Mouse (Mus musculus): ENCODE results near the gene Lin7a. TPM values are rescaled to one million over a fixed set of nuclear protein-coding genes. Genes with fewer than 3 reads are reported as not detected.

The Lin7a gene
- total RNA-seq, 1 experiment from 2014 or later, result not detected

DNA sequence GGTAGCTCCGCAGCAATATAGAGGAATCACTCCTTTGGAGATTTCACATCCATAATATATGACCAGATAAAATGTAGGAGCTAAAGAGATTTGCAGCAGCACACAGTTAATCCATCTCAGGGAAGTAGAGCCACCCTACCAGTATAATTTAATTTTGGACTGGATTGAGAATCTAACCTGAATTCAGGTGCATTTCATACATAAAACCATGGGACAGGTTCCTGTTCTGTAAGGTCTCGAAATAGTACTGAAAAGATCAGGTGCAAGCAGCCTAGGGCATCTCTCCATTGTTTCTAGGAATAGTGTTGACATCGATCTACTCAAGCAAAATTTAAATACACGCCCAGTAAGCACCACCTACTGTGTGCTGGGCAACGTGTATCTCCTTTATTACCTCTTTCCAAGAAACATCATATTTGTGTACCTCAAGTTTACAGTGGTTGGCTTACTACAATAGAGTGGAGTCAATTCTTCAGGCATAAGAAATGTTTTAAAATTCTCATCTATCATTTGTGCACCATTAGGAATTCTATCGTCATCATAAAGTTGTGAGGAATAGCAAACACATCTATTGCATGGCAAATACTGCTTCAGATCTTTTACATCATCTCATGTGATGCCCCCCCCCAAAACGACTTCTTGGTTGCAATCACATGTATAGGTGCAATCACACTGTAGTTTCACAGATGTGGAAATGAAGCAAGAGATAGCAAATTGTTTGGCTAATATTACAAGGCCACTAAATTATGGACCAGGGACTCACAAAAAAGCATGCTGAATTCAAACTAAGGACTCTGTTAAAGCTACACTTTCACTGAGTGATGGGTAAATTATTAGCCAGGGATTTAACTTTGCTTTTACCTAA, 20.9 kb upstream of the Lin7a start:
- ATAC-seq (replicated peaks; ENCODE audit: low read depth, poor library complexity, severe bottlenecking), result no peak

- no peak for ATAC-seq (replicated peaks; ENCODE audit: low read depth, poor library complexity, severe bottlenecking)
Observed at GRCm38 (mm10) chr10:107251271-107251670, 20.2 kb upstream of the Lin7a start.

DNA sequence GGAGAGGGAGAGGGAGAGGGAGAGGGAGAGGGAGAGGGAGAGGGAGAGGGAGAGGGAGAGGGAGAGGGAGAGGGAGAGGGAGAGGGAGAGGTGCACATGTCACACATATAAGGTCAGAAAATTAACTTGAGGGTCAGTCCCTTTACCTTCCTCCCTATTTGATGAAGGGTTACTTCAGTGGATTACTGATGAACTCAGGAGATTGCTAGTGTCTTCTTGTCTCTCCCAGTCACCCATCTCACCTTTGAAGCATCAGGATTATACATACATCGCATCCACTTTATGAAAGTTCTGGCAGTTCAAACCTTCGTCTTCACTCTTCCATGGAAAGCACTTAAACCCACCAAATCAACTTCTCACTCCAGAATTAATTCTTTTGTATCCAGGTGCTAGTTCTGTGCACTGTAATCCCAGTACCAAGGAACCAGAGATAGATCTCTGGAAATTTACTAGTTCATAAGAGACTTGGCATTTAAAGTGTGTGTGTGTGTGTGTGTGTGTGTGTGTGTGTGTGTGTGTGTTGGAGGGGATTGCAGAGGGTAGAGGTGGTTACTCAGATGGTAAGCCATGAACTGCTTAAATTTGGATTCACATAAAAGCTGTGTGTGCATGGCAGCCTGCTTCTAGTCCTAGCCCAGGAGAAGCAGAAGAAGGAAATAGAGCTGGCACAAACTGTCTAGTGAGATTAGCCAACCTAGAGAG, 19.5 kb upstream of the Lin7a start:
- no peak for ATAC-seq (replicated peaks; ENCODE audit: low read depth, poor library complexity, severe bottlenecking)

- ATAC-seq (replicated peaks; ENCODE audit: low read depth, poor library complexity, severe bottlenecking), result no peak
Observed at GRCm38 (mm10) chr10:107252503-107252815, 19.0 kb upstream of the Lin7a start.

GRCm38 (mm10) chr10:107253191-107253965, 18.1 kb upstream of the Lin7a start:
- no peak for ATAC-seq (replicated peaks; ENCODE audit: low read depth, poor library complexity, severe bottlenecking)

GRCm38 (mm10) chr10:107254656-107255055, 16.8 kb upstream of the Lin7a start:
- ATAC-seq (replicated peaks; ENCODE audit: low read depth, poor library complexity, severe bottlenecking), result no peak

DNA sequence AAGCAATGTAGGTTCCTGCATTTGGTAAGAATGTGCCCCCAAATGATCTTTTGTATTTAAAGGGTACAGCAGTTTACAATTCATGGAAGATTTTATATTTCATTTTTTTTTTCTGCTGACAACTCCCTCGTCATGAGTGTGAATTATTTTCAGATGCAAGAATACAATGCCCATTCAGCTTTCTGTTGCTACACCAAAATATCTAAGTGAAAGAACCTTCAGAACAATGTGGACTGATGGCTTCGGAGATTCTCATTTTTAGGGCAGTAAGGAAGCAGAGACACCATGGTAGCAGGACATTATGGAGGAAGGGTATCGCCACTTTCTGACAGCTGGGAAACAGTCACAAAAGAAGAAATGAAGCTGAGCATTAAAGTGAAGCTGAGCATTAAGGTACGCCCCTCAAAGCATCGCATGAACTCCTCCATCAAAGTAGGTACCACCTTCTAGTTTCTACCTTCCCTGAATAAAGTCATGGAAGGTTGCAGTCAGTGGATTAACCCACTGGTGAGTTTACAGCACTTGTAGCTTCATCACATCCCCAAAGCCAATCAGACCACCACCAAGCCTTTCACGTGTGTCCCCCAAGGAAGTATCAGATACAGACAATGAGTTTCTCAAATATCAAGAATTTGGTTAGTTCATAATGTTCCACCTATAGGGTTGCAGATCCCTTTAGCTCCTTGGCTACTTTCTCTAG, 16.0 kb upstream of the Lin7a start:
- no peak for ATAC-seq (replicated peaks; ENCODE audit: low read depth, poor library complexity, severe bottlenecking)

- no peak for ATAC-seq (replicated peaks; ENCODE audit: low read depth, poor library complexity, severe bottlenecking)
Observed at GRCm38 (mm10) chr10:107256451-107256960, 15.0 kb upstream of the Lin7a start.

GRCm38 (mm10) chr10:107260428-107260827, 11.1 kb upstream of the Lin7a start:
- ATAC-seq (replicated peaks; ENCODE audit: low read depth, poor library complexity, severe bottlenecking), result no peak

GRCm38 (mm10) chr10:107272131-107272803, 781 bp downstream of the Lin7a start:
- ATAC-seq (replicated peaks; ENCODE audit: low read depth, poor library complexity, severe bottlenecking), result no peak

DNA sequence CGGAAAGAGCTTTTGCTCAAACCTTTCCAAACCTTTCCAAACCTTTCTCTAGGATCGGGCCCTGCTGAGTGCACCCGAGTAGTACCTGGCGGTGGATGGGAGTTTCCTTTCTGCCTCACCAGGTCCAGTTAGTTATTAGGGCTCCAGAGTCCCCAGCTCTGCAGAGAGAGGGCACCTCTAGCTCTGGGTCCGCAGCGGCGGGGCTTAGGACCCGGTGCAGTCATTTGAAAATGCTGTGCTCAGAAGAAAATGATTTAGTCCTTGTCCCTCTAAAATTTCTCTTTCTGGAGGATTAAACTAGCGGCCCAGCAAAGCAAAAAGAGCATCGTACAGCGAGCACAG, 1.3 kb downstream of the Lin7a start:
- no peak for ATAC-seq (replicated peaks; ENCODE audit: low read depth, poor library complexity, severe bottlenecking)

- no peak for ATAC-seq (replicated peaks; ENCODE audit: low read depth, poor library complexity, severe bottlenecking)
Observed at GRCm38 (mm10) chr10:107273848-107274247, 2.4 kb downstream of the Lin7a start.

- ATAC-seq (replicated peaks; ENCODE audit: low read depth, poor library complexity, severe bottlenecking), result peak; percentile 74
Observed at GRCm38 (mm10) chr10:107274785-107275184, 3.3 kb downstream of the Lin7a start.

- no peak for ATAC-seq (replicated peaks; ENCODE audit: low read depth, poor library complexity, severe bottlenecking)
Observed at GRCm38 (mm10) chr10:107276647-107277046, 5.2 kb downstream of the Lin7a start.

DNA sequence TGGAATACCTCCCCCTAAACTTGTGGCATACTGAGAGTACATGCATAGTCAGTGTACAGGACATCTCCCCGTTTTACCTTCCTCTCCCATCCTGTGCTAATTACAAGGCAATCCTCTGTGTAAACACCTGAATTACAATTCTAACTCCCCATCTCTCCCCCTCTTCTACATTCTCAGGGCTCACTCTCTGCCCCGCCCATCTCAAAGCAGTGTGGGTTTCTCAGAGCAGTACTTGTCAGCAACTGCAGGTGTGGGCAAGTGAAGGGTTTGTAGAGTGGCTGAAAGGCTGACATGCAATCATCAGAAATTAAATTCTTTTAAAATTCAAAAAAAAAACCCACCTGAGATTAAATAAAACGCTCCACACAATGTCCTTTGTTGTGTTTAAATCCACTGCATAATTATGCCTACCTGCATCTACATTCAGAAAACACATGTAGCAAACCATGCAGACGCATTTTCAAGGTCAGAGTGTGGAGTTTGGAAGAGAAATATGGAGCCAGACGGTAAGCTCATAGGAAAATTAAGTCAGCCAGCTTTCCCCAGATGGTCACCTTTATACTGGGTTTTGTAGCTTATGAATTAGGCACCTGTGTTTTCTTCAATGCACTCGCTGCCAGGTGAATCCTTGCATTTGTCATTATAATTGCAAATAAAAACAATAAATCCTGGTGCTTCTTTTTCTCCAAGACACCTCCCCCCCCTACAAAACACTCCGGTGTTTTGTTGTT, 22.6 kb downstream of the Lin7a start:
- ATAC-seq (replicated peaks; ENCODE audit: low read depth, poor library complexity, severe bottlenecking), result no peak

- no peak for ATAC-seq (replicated peaks; ENCODE audit: low read depth, poor library complexity, severe bottlenecking)
Observed at GRCm38 (mm10) chr10:107300587-107301248, 29.2 kb downstream of the Lin7a start.

DNA sequence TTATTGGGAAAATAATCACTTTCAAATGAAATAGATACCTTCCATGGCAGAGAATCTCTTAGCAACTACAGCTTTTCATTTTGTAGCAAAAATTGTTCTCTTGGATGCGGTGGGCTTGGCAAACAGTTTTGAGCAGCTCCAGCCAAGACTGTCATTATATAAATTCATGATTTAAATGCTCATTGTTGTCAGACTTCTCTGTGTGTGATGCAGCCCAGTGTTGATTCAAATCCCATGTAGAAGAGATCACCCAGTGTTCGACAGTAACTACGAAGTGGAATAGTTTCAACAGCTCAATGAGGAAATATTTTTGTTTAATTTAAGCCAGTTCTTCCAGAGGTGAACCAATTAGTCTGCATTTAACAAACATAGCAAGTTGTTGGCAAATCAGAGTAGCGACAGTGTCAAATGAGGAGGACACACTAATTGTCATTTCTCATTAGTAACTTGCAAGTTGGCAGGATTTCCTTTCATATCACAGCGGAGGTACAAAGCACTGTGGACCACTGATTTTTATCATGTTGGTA, 39.5 kb downstream of the Lin7a start:
- ATAC-seq (replicated peaks; ENCODE audit: low read depth, poor library complexity, severe bottlenecking), result no peak

GRCm38 (mm10) chr10:107312609-107313008, 41.1 kb downstream of the Lin7a start:
- ATAC-seq (replicated peaks; ENCODE audit: low read depth, poor library complexity, severe bottlenecking), result no peak
